Mouse (Mus musculus) layer of hippocampus, adult 9-10 months (tissue): ENCODE measurements at regions not wholly inside any gene's neighbourhood (a gene's known extent, or its start where the extent isn't known, plus 50 kb on each side); places are given as distances from the start of the nearest gene placed in this dataset.

Experiments used
- DNase-seq: peaks from one replicate; pipeline ENCODE4 v3.0.0; 2022; ENCODE audit warnings: low spot score

GRCm38 (mm10) chr8:97733338-97733737 lies 1682.9 kb downstream of the Cdh8 start:
- peak; percentile 24 for DNase-seq

- DNase-seq, result no peak
These were observed 1693.6 kb downstream of the Cdh8 start for GRCm38 (mm10) chr8:97722627-97723026.

GRCm38 (mm10) chr8:97701706-97702105 lies 1714.6 kb downstream of the Cdh8 start:
- DNase-seq, result no peak

- DNase-seq, result no peak
These were observed 1751.9 kb downstream of the Cdh8 start for GRCm38 (mm10) chr8:97664404-97664803.

- no peak for DNase-seq
These were observed 1754.1 kb downstream of the Cdh8 start for GRCm38 (mm10) chr8:97662144-97662543.

- DNase-seq, result no peak
These were observed 1763.5 kb upstream of the Got2 start for GRCm38 (mm10) chr8:97651802-97652201.

- no peak for DNase-seq
These were observed 1744.6 kb upstream of the Got2 start for GRCm38 (mm10) chr8:97632980-97633379.
